Mouse (Mus musculus) CD4-positive, CD25-positive, alpha-beta regulatory T cell, adult 4 months (primary cell): ENCODE results near the gene Pcyt1a. TPM values are rescaled to one million over a fixed set of nuclear protein-coding genes. Genes with fewer than 3 reads are reported as not detected.

Experiments
- ATAC-seq: one replicate; pipeline ENCODE4 v1.8.0; 2017
- polyA plus RNA-seq, 2 experiments: library from polyadenylated mRNA; unstranded; fragments of 100-300 nt; shearing (Covaris generic); gene quantifications; one replicate each; pipeline ENCODE4 v1.2.1; 2017

Pcyt1a gene
- polyA plus RNA-seq = 10 to 100 TPM; 10.7 to 17.3 TPM

DNA sequence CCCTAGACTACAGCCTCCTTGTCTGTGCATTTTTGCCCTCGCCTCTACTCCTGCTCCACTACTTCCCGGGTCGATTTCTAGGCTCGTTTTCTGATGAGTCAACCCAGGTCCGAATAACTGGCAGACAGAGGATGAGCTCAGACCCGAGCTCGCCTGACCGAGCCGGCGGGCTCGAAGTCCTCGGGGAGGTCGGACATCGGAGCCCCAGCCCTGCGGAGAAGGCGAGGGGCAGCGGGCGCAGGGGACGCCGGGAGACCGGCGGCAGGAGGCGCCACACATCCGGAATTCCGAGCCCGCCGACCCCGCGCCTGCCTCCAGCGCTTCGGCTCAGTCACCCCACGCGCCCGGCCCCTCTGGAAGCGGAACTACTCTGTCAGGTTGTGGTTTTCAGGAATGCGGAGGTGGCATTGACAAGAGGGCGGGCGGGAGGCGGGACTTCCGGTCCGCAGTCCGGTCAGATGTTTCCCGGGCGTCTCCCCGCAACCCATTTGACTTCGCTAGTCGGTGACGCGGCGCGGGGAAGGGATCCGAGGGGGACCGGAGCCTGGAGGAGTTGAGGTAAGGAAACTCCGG is at the start of gene Pcyt1a:
Gene Pcyt1a (plus strand): TSS at position 448 of the 573 bp plus-strand sequence.
- peak; percentile 82 for ATAC-seq

GRCm38 (mm10) chr16:32382901-32383300 is 47.8 kb upstream of the Pcyt1a start:
- ATAC-seq = no peak

GRCm38 (mm10) chr16:32384885-32385284 is 45.8 kb upstream of the Pcyt1a start:
- ATAC-seq = no peak

DNA sequence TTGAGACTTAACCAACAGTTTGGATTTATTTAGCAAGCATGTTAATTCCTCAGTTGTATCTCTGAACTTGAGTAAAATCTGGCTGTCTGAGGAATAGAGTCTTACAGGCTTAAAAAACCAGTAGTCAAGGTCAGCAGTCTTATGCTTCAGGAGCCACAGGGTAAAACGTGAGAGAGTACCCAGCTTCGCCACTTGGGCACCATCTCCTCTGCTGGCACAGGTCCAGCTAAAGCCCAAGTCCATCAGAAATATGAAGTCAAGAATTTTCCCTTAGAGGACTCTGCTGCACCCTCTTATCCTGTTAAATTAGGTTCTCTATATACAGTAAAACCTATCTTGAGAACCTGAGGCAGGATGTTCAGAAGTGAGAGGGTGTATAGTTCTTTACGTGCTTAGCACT is 43.9 kb upstream of the Pcyt1a start:
- no peak for ATAC-seq

- no peak for ATAC-seq
These were observed 41.7 kb upstream of the Pcyt1a start for GRCm38 (mm10) chr16:32389049-32389448.

GRCm38 (mm10) chr16:32389841-32390240 is 40.9 kb upstream of the Pcyt1a start:
- no peak for ATAC-seq

DNA sequence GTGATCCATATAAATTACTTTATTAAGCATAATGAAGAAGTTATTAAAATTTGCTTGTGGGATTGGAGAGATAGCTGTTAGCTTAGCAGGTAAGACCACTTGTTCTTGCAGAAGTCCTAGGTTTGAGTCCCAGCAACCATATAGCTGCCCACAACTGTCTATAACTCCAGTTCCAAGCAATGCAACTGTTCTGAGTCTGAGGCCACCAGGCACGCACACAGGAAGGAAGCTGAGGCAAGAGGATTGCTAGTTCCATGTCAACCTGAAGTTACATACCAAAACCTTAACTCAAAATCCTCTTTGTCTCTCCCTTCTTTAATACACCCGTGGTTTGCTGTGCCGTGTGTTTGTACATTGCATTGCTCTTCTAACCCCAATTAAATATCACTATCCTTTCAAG is 39.8 kb upstream of the Pcyt1a start:
- ATAC-seq = no peak

- ATAC-seq = no peak
These were observed 34.8 kb upstream of the Pcyt1a start for GRCm38 (mm10) chr16:32395679-32396540.

- no peak for ATAC-seq
These were observed 34.2 kb upstream of the Pcyt1a start for GRCm38 (mm10) chr16:32396541-32396835.

DNA sequence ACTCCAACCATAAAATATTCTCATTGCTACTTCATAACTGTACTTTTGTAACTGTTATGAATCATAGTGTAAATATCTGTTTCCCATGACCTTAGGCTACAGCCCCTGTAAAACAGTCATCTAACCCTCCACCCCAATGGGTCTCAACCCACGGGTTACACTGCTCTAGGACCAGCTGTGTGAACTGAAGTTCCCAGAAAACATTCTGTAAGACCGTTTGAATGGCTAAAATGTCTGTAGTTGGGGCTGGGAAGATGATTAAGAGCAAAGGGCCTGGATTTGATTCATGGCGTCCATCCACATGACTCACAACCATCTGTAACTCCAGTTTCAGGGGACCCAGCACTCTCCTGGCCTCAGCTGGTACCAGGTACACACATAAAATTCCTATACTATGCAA is 32.5 kb upstream of the Pcyt1a start:
- ATAC-seq = no peak

GRCm38 (mm10) chr16:32400267-32400666 is 30.5 kb upstream of the Pcyt1a start, which contains the start of gene Tm4sf19:
Tm4sf19 (plus strand) TSS chr16:32400506.
- ATAC-seq = no peak

DNA sequence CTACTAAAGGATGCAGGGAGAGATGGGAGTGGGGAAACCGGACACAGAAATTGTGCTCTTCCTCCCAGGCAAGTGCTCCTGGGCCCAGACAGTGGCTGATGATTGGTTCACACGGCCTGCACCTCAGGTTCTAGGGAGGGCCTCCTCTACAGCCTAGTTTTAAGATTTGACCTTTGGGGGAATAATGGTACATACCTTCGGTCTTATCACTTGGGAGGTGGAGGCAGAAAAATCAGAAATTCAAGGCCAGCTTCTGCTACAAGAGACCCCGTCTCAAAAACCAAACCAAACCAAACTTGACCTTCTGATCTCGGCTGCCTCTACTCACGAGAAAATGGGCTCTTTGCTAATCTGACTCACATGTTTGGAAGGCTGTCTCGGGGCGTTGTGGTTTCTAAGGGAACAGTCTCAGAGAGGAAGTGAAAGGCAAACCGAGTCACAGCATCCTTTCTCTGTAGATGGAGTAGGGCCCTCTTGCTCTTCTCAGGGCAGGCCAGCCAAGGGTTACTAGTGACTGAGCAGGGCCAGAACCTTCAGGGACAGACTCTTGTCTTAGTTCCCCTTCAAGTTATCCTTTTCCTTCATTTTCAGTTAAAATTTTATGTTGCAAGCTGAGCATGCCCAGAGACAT is 29.3 kb upstream of the Pcyt1a start:
- ATAC-seq = no peak

- ATAC-seq = no peak
These were observed 27.9 kb upstream of the Pcyt1a start for GRCm38 (mm10) chr16:32402818-32403217.

- ATAC-seq = no peak
These were observed 25.0 kb upstream of the Pcyt1a start for GRCm38 (mm10) chr16:32405716-32406115.

DNA sequence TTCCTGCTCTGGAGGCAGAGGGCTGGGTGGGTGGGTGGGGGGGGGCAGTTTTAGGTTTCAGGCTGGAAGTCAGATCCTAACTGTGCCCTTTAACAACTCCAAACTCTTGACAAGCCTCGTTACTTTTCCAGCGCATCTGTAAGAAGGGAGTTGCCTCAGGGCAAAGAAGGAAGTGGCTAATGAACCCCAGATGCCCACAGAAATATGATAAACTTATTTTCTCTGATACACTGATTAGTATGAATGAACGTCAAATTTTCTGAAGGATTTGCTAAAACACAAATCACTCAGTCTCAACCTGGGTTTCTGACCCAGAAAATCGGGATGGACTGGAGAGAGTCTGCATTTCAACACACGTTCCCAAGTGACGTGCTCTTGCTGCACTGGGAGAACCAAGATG is 24.1 kb upstream of the Pcyt1a start:
- no peak for ATAC-seq

GRCm38 (mm10) chr16:32407730-32408129 is 23.0 kb upstream of the Pcyt1a start:
- no peak for ATAC-seq

DNA sequence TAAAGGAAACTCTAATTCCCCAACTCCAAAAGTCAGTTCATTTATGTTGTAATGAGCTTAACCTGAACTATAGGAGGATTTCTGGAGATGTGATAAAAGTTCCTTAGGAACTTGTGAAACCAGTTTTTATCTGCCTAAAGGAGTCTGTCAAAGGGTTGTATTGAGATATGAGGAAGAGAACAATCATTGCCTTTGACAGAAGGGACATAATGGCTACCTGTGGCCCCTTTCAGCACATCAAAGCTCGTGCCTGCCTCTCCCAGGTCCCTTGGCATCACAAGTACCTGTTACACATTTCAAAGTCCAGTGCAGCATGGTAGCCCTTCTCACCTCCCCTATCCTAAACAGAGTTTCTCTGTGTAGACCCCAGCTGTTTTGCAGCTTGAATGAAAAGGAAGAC is 13.3 kb upstream of the Pcyt1a start:
- no peak for ATAC-seq

DNA sequence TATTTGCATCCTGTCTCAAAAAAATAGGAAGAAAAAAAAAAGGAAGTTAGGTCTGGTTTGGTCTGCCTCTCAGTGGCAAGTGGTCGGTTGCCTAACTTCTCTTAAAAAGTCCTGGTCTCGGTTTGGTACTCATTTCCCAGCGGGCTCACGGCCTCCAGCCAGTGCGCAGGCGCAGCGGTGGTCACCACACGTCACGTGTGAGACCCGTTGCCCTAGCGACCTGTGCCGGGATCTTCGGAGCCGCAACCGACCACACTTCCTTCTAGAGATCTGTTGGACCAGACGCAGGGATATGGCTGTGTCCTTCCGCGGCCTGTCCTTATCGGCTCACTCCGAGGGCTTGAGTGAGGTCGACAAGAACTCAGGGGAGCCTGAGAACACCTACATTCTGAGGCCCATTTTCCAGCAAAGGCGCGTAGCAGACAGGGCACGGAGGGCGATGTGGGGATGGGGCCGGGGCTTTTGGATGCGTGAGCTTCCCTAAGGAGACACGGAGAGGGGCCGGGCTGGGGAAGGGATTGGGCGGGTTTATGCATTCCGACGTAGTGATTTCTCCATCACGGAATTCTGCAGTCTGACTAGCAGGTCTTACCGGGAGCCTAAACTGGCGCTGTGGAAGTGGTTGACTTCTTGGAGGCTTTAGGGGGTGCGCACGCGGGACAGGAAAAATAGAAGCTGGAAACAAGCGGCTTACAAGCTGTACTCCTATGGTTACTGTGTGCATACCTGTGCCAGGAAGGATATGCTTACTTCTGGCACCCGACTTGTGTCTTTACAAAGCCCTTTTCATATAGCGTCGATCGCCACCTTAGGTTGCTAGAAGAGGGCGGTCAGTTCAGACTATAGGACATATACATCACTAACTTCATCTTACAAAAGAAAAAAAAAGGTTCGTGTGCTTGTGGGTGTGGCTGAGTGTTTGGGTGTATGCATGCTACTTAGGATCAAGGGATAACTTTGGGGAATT is 10.9 kb upstream of the Pcyt1a start, which contains the start of gene Tctex1d2:
Gene Tctex1d2 (plus strand): TSS at position 186 of the 967 bp plus-strand sequence.
- peak; percentile 97 for ATAC-seq

- no peak for ATAC-seq
These were observed 3.2 kb upstream of the Pcyt1a start for GRCm38 (mm10) chr16:32427506-32427905.

- peak; percentile 57 for ATAC-seq
These were observed 398 bp downstream of the Pcyt1a start for GRCm38 (mm10) chr16:32431047-32431591.

DNA sequence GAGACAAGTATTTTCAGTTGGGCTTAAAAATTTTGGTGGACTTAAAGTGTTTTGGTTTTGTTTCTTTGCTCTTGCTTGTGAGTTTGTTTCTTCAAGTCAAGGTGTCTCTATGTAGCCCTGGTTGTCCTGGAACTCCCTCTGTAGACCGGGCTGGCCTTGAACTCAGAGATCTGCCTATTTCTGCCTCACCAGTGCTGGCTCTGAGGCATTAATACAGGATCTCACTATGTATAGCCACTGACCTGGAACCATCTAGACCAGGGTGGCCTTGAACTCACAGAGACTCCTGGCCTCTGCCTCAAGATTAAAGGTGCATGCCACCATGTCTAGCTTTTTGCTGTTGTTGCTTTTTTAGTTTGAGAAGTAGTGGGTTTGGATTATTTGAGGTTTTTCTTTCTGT is 1.2 kb downstream of the Pcyt1a start:
- no peak for ATAC-seq

DNA sequence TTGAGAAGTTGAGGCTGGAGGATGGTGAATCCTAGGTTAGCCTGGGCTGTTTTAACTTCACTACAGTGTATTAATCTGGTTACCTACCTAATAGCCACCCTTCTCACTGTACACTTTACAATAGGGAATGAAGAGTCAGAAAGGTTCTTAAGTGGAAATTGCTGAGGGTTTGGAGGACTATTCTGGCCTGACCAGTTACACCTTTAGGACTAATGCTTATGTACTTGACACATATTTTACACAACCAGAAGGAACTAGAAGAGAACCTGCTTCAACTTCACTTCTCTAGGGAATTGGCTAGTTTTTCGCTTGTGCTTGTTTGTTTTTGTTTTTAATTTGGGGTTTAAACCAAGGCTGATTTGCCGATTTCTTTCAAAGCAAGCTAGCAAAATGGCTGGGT is 2.4 kb downstream of the Pcyt1a start:
- ATAC-seq = no peak
